Mouse (Mus musculus): ENCODE results near the gene Gm43191.

The Gm43191 gene

GRCm38 (mm10) chr3:116681160-116681559 lies at the start of gene Gm43191:
Gm43191 (minus strand) TSS chr3:116681260.
- DNase-seq (ENCODE audit: low read depth, low spot score): no peak

- no peak for DNase-seq (ENCODE audit: low read depth, low spot score)
These were observed 48.6 kb upstream of the Gm43191 start for GRCm38 (mm10) chr3:116729483-116730174.

- no peak for DNase-seq (ENCODE audit: low read depth, low spot score)
These were observed 45.7 kb upstream of the Gm43191 start for GRCm38 (mm10) chr3:116726807-116727206.

GRCm38 (mm10) chr3:116723496-116724481 lies 42.7 kb upstream of the Gm43191 start:
- DNase-seq (ENCODE audit: low read depth, low spot score): peak; percentile 58

- DNase-seq (ENCODE audit: low read depth, low spot score): peak; percentile 86
These were observed 41.9 kb upstream of the Gm43191 start for GRCm38 (mm10) chr3:116722980-116723379.

GRCm38 (mm10) chr3:116718951-116719350 lies 37.9 kb upstream of the Gm43191 start:
- peak; percentile 81 for DNase-seq (ENCODE audit: low read depth, low spot score)

GRCm38 (mm10) chr3:116713031-116713430 lies 32.0 kb upstream of the Gm43191 start:
- DNase-seq (ENCODE audit: low read depth, low spot score): no peak

GRCm38 (mm10) chr3:116712436-116712881 lies 31.4 kb upstream of the Gm43191 start, which contains the start of gene Slc35a3:
Slc35a3 (minus strand) TSS chr3:116712831.
- DNase-seq (ENCODE audit: low read depth, low spot score): no peak

GRCm38 (mm10) chr3:116711624-116712435 lies 30.8 kb upstream of the Gm43191 start:
- DNase-seq (ENCODE audit: low read depth, low spot score): peak; percentile 50

GRCm38 (mm10) chr3:116710941-116711340 lies 29.9 kb upstream of the Gm43191 start:
- DNase-seq (ENCODE audit: low read depth, low spot score): no peak

GRCm38 (mm10) chr3:116705637-116706204 lies 24.7 kb upstream of the Gm43191 start:
- no peak for DNase-seq (ENCODE audit: low read depth, low spot score)

- DNase-seq (ENCODE audit: low read depth, low spot score): no peak
These were observed 22.8 kb upstream of the Gm43191 start for GRCm38 (mm10) chr3:116703835-116704234.

- no peak for DNase-seq (ENCODE audit: low read depth, low spot score)
These were observed 21.7 kb upstream of the Gm43191 start for GRCm38 (mm10) chr3:116702647-116703272.

- peak; percentile 64 for DNase-seq (ENCODE audit: low read depth, low spot score)
These were observed 20.5 kb upstream of the Gm43191 start for GRCm38 (mm10) chr3:116701601-116702000.

GRCm38 (mm10) chr3:116698786-116699185 lies 17.7 kb upstream of the Gm43191 start:
- DNase-seq (ENCODE audit: low read depth, low spot score): no peak

GRCm38 (mm10) chr3:116695666-116695985 lies 14.6 kb upstream of the Gm43191 start:
- DNase-seq (ENCODE audit: low read depth, low spot score): no peak

- no peak for DNase-seq (ENCODE audit: low read depth, low spot score)
These were observed 14.1 kb upstream of the Gm43191 start for GRCm38 (mm10) chr3:116694955-116695665.

GRCm38 (mm10) chr3:116694312-116694711 lies 13.3 kb upstream of the Gm43191 start:
- no peak for DNase-seq (ENCODE audit: low read depth, low spot score)

- peak; percentile 83 for DNase-seq (ENCODE audit: low read depth, low spot score)
These were observed 16.8 kb downstream of the Gm43191 start for GRCm38 (mm10) chr3:116664281-116664680.

- DNase-seq (ENCODE audit: low read depth, low spot score): peak; percentile 94
These were observed 18.6 kb downstream of the Gm43191 start, which contains the start of gene Mfsd14a for GRCm38 (mm10) chr3:116662463-116662863. Mfsd14a (minus strand) TSS chr3:116662677.
